Mouse (Mus musculus): ENCODE results near the gene Per2.

DNA sequence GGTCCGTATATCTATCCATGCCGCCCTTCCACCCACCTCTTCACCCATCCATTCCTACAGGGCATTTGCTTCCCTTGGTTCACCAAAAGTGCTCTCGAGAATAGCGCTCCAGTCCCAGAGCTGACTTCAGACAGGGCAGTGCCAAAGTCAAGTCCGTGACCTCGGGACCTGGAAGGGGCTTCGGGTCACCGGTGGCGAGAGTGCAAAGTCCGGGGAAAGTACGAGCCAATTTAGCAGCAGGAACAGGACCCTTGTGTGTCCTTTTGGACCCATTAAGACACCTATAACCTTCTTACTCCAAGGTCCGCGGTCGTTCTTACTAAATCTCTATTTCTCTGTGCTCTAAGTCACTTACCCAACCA is 45.6 kb downstream of the Per2 start:
- no peak for TF ChIP-seq POLR2A (IDR thresholded peaks at IDR 0.05; ENCODE audit: low read depth, low read length)
- TF ChIP-seq CTCF (IDR thresholded peaks at IDR 0.05; ENCODE audit: extremely low read depth, insufficient read length, insufficient replicate concordance, low read depth, low read length), result no peak

Data from small intestine, adult 2 months (tissue).